ENCODE assay signal across 21 mouse cellular contexts in genomic region chr11:90438768-90439167, GRCm38 (mm10).
"Had no signal": no experiment of that assay in that cellular context is flagged by ENCODE, and none has a peak within 500 bp of the region (broad histone marks: within the 10 kb centered on the region; RNA-seq: fewer than 3 reads in every experiment).

No protein-coding gene starts in this region.

- ATAC-seq: hindbrain, embryonic 16.5 days; hindbrain, postnatal 0 days; intestine, embryonic 15.5 days; intestine, embryonic 16.5 days; intestine, postnatal 0 days had no signal

- DNase-seq: heart, postnatal 10 days; heart, postnatal 14 days; heart, postnatal 36 days; heart, postnatal 4 days; kidney, adult 11 months; kidney, adult 18-20 months; kidney, adult 2 months; kidney, adult 8-10 months; kidney, adult 9 months; kidney, postnatal 10 days; kidney, postnatal 14 days; kidney, postnatal 25 days; kidney, postnatal 36 days; kidney, postnatal 4 days; layer of hippocampus, adult 9-11 months; layer of hippocampus, postnatal 36 days had no signal
